Mouse (Mus musculus) naive thymus-derived CD4-positive, alpha-beta T cell, adult 2 months (primary cell): ENCODE measurements around the gene Olfr965.
"Not testable (repeated sequence)": the region's sequence is repeated elsewhere in the genome, so short reads cannot be mapped to it uniquely, and the experiment has no call there.

Experiments used
- DNase-seq: peaks from one replicate; pipeline ENCODE4 v3.0.0-alpha.2; 2011; ENCODE audit warnings: low read depth

Olfr965 gene

GRCm38 (mm10) chr9:39711053-39711452 is at the start of gene Olfr965:
TSS of gene Olfr965 (plus strand) at chr9:39711353.
- no peak for DNase-seq

- DNase-seq, result no peak
These were observed 44.2 kb upstream of the Olfr965 start, which contains the start of gene Olfr963 for GRCm38 (mm10) chr9:39666905-39667304. TSS of gene Olfr963 (plus strand) at chr9:39667205.

GRCm38 (mm10) chr9:39669723-39670122 is 41.4 kb upstream of the Olfr965 start:
- no peak for DNase-seq

GRCm38 (mm10) chr9:39674820-39675219 is 36.3 kb upstream of the Olfr965 start:
- no peak for DNase-seq

GRCm38 (mm10) chr9:39678557-39678956 is 32.6 kb upstream of the Olfr965 start:
- no peak for DNase-seq

- no peak for DNase-seq
These were observed 31.9 kb upstream of the Olfr965 start for GRCm38 (mm10) chr9:39679280-39679679.

- DNase-seq, result not testable (repeated sequence)
These were observed 10.0 kb upstream of the Olfr965 start for GRCm38 (mm10) chr9:39701123-39701522.

GRCm38 (mm10) chr9:39707017-39707416 is 4.1 kb upstream of the Olfr965 start, which contains the start of gene Olfr149:
TSS of gene Olfr149 (minus strand) at chr9:39707117.
- no peak for DNase-seq

GRCm38 (mm10) chr9:39708958-39709357 is 2.2 kb upstream of the Olfr965 start:
- no peak for DNase-seq

GRCm38 (mm10) chr9:39730678-39731077 is 19.5 kb downstream of the Olfr965 start, which contains the start of gene Olfr150:
TSS of gene Olfr150 (plus strand) at chr9:39730978.
- DNase-seq, result no peak

- no peak for DNase-seq
These were observed 29.6 kb downstream of the Olfr965 start for GRCm38 (mm10) chr9:39740741-39741140.

- DNase-seq, result no peak
These were observed 34.8 kb downstream of the Olfr965 start, which contains the start of gene Olfr967 for GRCm38 (mm10) chr9:39745949-39746348. TSS of gene Olfr967 (plus strand) at chr9:39746249.

- no peak for DNase-seq
These were observed 35.3 kb downstream of the Olfr965 start for GRCm38 (mm10) chr9:39746428-39746827.
